Mouse (Mus musculus) embryo, embryonic 10 days (tissue): ENCODE results near the gene B4galnt1.

Source experiments
- DNase-seq: peaks from one replicate; pipeline ENCODE4 v3.0.0-alpha.2; 2015; ENCODE audit warnings: low spot score

Gene B4galnt1

GRCm38 (mm10) chr10:127209928-127210570 is 45.0 kb downstream of the B4galnt1 start:
- no peak for DNase-seq

GRCm38 (mm10) chr10:127210961-127211405 is 46.0 kb downstream of the B4galnt1 start:
- DNase-seq = peak; percentile 43

GRCm38 (mm10) chr10:127211414-127211854 is 46.4 kb downstream of the B4galnt1 start, which contains the start of gene Pip4k2c:
Gene Pip4k2c, minus strand, starts transcription at chr10:127211585.
- DNase-seq = peak; percentile 93

GRCm38 (mm10) chr10:127213272-127213671 is 48.2 kb downstream of the B4galnt1 start:
- no peak for DNase-seq

GRCm38 (mm10) chr10:127213704-127214421 is 48.8 kb downstream of the B4galnt1 start:
- DNase-seq = no peak

- no peak for DNase-seq
These were observed 49.4 kb downstream of the B4galnt1 start for GRCm38 (mm10) chr10:127214422-127214803.

GRCm38 (mm10) chr10:127216456-127216855 is 51.4 kb downstream of the B4galnt1 start:
- no peak for DNase-seq

GRCm38 (mm10) chr10:127217177-127217576 is 52.2 kb downstream of the B4galnt1 start:
- no peak for DNase-seq

GRCm38 (mm10) chr10:127218339-127218738 is 53.3 kb downstream of the B4galnt1 start:
- DNase-seq = no peak
